Mouse (Mus musculus) large intestine, adult 2 months (tissue): ENCODE measurements around the gene Myo18a. TPM values are rescaled to one million over a fixed set of nuclear protein-coding genes. Genes with fewer than 3 reads are reported as not detected.
A peak's percentile ranks its signal among the peaks of the same experiment; 100 is the strongest.

ENCODE experiments used
- DNase-seq: peaks from one replicate; pipeline ENCODE4 v3.0.0-alpha.2; 2012; ENCODE audit warnings: low read depth, low spot score
- WGBS: fragments of 180-500 bp; shearing (Covaris S2); methylation state at CpG from one replicate; pipeline ENCODE4 v1.1.7; 2018; 5-methylcytosine and 5-hydroxymethylcytosine counted together
- polyA plus RNA-seq: library from polyadenylated mRNA; depleted of rRNA; stranded (reverse); fragments of >200 nt; gene quantifications from 2 replicates; pipeline ENCODE4 v1.2.3, GENCODE M21; 2012

The Myo18a gene
- polyA plus RNA-seq, 1 experiment, result 69.0 TPM

- no peak for DNase-seq
- WGBS, result 33% methylated on average over 12 of the region's 12 CpGs
Measured at GRCm38 (mm10) chr11:77791752-77792565, 28.9 kb downstream of the Myo18a start.

- DNase-seq, result no peak
- WGBS, result 54% methylated on average over 7 of the region's 7 CpGs
Measured at GRCm38 (mm10) chr11:77792566-77792909, 29.5 kb downstream of the Myo18a start.

- WGBS, result 2% methylated on average over 19 of the region's 19 CpGs
- DNase-seq, result peak; percentile 89
Measured at GRCm38 (mm10) chr11:77793238-77793930, 30.3 kb downstream of the Myo18a start.

GRCm38 (mm10) chr11:77795216-77795615, 32.2 kb downstream of the Myo18a start:
- DNase-seq, result no peak
- WGBS, result 72% methylated on average over 5 of the region's 5 CpGs

GRCm38 (mm10) chr11:77800491-77800868, 37.4 kb downstream of the Myo18a start:
- DNase-seq, result no peak
- WGBS, result 67% methylated on average over 9 of the region's 9 CpGs

GRCm38 (mm10) chr11:77800869-77801701, 38.0 kb downstream of the Myo18a start:
- 23% methylated on average over 15 of the region's 15 CpGs for WGBS
- DNase-seq, result no peak

GRCm38 (mm10) chr11:77802341-77802865, 39.4 kb downstream of the Myo18a start:
- WGBS, result 60% methylated on average over 9 of the region's 9 CpGs
- no peak for DNase-seq

- 35% methylated on average over 2 of the region's 2 CpGs for WGBS
- DNase-seq, result no peak
Measured at GRCm38 (mm10) chr11:77806218-77806617, 43.2 kb downstream of the Myo18a start.

GRCm38 (mm10) chr11:77806855-77807254, 43.8 kb downstream of the Myo18a start:
- no peak for DNase-seq
- 87% methylated on average over 6 of the region's 6 CpGs for WGBS

GRCm38 (mm10) chr11:77808051-77808465, 45.0 kb downstream of the Myo18a start:
- DNase-seq, result no peak
- WGBS, result 50% methylated on average over 5 of the region's 5 CpGs

- DNase-seq, result no peak
- WGBS, result 91% methylated on average over 4 of the region's 4 CpGs
Measured at GRCm38 (mm10) chr11:77809215-77809614, 46.2 kb downstream of the Myo18a start.

GRCm38 (mm10) chr11:77810018-77810417, 47.0 kb downstream of the Myo18a start:
- 93% methylated on average over 6 of the region's 6 CpGs for WGBS
- DNase-seq, result no peak

- WGBS, result 16% methylated on average over 2 of the region's 2 CpGs
- no peak for DNase-seq
Measured at GRCm38 (mm10) chr11:77813969-77814368, 50.9 kb downstream of the Myo18a start.

GRCm38 (mm10) chr11:77816003-77816402, 53.0 kb downstream of the Myo18a start:
- no peak for DNase-seq
- 30% methylated on average over 3 of the region's 3 CpGs for WGBS

- WGBS, result 25% methylated on average over 8 of the region's 8 CpGs
- DNase-seq, result no peak
Measured at GRCm38 (mm10) chr11:77821648-77822047, 58.6 kb downstream of the Myo18a start.

- 27% methylated on average over 7 of the region's 7 CpGs for WGBS
- no peak for DNase-seq
Measured at GRCm38 (mm10) chr11:77822781-77823180, 59.7 kb downstream of the Myo18a start.

- WGBS, result 10% methylated on average over 5 of the region's 5 CpGs
- peak; percentile 18 for DNase-seq
Measured at GRCm38 (mm10) chr11:77825853-77826252, 62.8 kb downstream of the Myo18a start.

- WGBS, result 81% methylated on average over 3 of the region's 3 CpGs
- no peak for DNase-seq
Measured at GRCm38 (mm10) chr11:77826311-77826710, 63.3 kb downstream of the Myo18a start.

- 60% methylated on average over 18 of the region's 18 CpGs for WGBS
- DNase-seq, result peak; percentile 38
Measured at GRCm38 (mm10) chr11:77827241-77827995, 64.4 kb downstream of the Myo18a start.
